Mouse (Mus musculus) limb, embryonic 13.5 days (tissue): ENCODE results near the gene Zfp14. TPM values are rescaled to one million over a fixed set of nuclear protein-coding genes. Genes with fewer than 3 reads are reported as not detected.

ENCODE experiments used
- ATAC-seq: fragments of 200-750 bp; cut with Nextera tagmentation; 2 replicates; pipeline ENCODE4 v1.8.0; 2017; ENCODE audit warnings: low read depth, moderate number of reproducible peaks, moderate TSS enrichment; ENCODE audit not compliant: low FRiP score
- H3K27ac ChIP-seq: fragments of 300-500 bp; sonication (generic); 2 replicates; pipeline ENCODE4 v1.5.1; 2015; ENCODE audit warnings: inconsistent platforms, mild to moderate bottlenecking, moderate library complexity
- H3K27me3 ChIP-seq: fragments of 300-500 bp; sonication (generic); 2 replicates; pipeline ENCODE4 v1.6.1; 2015; ENCODE audit warnings: mild to moderate bottlenecking, inconsistent platforms
- H3K36me3 ChIP-seq: fragments of 300-500 bp; sonication (generic); 2 replicates; pipeline ENCODE4 v1.6.1; 2015; ENCODE audit warnings: inconsistent platforms, mild to moderate bottlenecking, moderate library complexity
- H3K4me1 ChIP-seq: fragments of 300-500 bp; sonication (generic); 2 replicates; pipeline ENCODE4 v1.6.1; 2015; ENCODE audit warnings: inconsistent platforms
- H3K4me2 ChIP-seq: fragments of 300-500 bp; sonication (generic); replicated peaks from 2 replicates; pipeline ENCODE4 v1.6.1; 2015; ENCODE audit warnings: inconsistent platforms, mild to moderate bottlenecking, moderate library complexity
- H3K4me3 ChIP-seq: fragments of 300-500 bp; sonication (generic); 2 replicates; pipeline ENCODE4 v1.5.1; 2015; ENCODE audit warnings: moderate library complexity, mild to moderate bottlenecking, inconsistent platforms
- H3K9ac ChIP-seq: fragments of 300-500 bp; sonication (generic); 2 replicates; pipeline ENCODE4 v1.6.1; 2015; ENCODE audit warnings: mild to moderate bottlenecking, inconsistent platforms
- H3K9me3 ChIP-seq: fragments of 300-500 bp; sonication (generic); 2 replicates; pipeline ENCODE4 v1.6.1; 2016; ENCODE audit warnings: inconsistent platforms
- WGBS: fragments of 180-500 bp; shearing (Covaris S2); methylation state at CpG from one replicate; pipeline ENCODE4 v1.1.7; 2015; 5-methylcytosine and 5-hydroxymethylcytosine counted together
- polyA plus RNA-seq: library from polyadenylated mRNA; unstranded; fragments of >200 nt; fragmentation: Nextera tagmentation; extraction: Ambion mirVana; gene quantifications from 2 replicates; pipeline ENCODE4 v1.2.1, GENCODE M21; 2015

The Zfp14 gene
- polyA plus RNA-seq, 1 experiment from 2014 or later = 6.1 TPM

DNA sequence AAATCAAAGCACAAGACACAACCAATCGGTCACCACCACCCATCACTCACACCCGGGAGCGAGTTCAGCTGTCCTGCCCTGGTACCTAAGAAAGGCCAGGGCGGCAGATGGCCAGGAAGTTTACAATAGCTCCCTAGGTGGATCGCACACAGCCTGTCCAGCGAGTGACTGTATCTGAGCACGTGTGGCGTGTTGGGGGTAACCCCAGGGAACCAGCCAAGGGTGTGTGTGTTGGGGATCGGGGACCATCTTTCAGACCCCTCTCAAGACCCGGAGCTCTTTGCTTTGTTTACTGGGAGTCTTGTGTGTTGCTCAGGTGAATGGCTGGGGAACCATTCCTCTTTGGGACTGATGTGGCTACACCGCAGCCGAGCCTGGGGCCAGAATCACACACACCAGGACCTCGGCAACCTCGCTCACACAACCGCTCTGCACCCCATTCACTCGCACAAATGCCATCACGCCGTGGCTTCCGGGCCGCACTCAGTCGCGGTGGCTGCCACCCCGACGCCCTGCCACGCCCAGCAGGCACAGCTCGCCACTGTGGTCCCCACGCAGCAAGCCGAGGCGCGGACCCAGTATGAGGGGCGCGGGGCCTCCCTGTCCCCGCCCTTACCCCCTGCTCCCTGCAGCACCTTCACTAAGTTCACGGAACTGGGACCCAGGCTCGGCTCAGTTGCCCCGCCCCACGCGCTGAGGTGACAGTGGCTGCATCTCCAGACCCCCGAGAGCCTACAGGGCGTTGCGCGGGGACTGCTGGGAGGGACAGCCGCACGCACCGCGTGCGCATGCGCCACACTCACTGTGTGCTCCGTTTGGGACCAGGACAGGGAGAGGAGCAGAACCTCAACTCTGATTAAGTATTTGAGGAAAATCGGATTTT is 21.2 kb upstream of the Zfp14 start, which contains the start of gene Zfp82:
Gene Zfp82 (minus strand): TSS at position 755 of the 883 bp plus-strand sequence.
- peak within 1 kb of the TSS; percentile 97 for H3K4me2 ChIP-seq
- peaks cover 45% of the 10 kb centered on the region for H3K36me3 ChIP-seq
- 0 out of 2 replicates have a peak, but pooled peaks cover 4% of the 10 kb centered on the region for H3K4me1 ChIP-seq
- ATAC-seq = peak; percentile 86
- peak within 1 kb of the TSS; percentile 83 for H3K9ac ChIP-seq
- WGBS = under 1% methylated on average over 48 of the region's 50 CpGs
- no peaks in the 10 kb centered on the region for H3K27me3 ChIP-seq
- no peaks in the 10 kb centered on the region for H3K9me3 ChIP-seq
- peak within 1 kb of the TSS; percentile 52 for H3K27ac ChIP-seq
- H3K4me3 ChIP-seq = peak within 1 kb of the TSS; percentile 79

DNA sequence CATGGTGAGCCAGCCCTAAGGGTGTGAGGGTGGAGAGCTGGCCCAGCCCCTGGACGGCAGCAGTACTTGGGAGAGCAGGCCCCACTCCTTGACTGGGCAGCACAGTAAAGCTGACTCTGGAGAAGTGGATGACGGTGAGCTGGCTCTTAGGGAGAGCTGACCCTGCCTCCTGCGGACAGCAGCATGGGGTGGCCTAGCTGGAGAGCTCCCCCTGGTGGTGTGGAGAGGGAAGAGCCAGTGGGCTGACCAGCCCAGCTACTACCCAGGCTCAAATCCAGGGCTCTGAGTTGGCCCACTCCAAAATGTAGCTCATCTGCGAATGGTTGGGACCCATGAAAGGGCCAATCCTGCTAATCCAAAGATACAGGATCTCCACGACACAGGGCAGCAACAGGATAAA is 13.4 kb upstream of the Zfp14 start:
- Histone ChIP-seq H3K9ac (no peak overlapping the region), H3K36me3 (peaks cover 69% of the 10 kb centered on the region), H3K27me3 (no peaks in the 10 kb centered on the region), H3K4me1 (no peaks in the 10 kb centered on the region), H3K9me3 (no peaks in the 10 kb centered on the region), H3K4me3 (no peak overlapping the region), H3K4me2 (no peak overlapping the region), H3K27ac (no peak overlapping the region)
- no peak for ATAC-seq
- 80% methylated on average over 5 of the region's 5 CpGs for WGBS

DNA sequence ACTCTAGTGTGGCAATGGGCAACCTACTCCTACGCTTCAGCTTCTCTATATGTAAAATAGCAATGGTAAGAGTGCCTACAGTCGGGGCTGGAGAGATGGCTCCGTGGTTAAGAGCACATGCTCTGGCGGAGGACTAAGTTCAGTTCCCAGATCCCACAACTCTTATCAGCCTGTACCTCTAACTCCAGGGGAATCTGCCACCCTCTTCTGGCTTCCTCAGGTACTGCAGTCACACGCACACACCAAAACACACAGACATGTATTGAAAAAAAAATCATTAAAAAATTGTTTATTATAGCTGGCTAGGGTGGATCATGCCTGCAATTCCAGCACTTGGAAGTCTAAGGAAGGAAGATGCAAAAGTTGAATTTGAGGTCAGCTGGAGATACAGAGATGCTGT is 11.3 kb upstream of the Zfp14 start:
- 85% methylated on average over 5 of the region's 5 CpGs for WGBS
- Histone ChIP-seq H3K36me3 (peaks cover 78% of the 10 kb centered on the region), H3K9ac (no peak overlapping the region), H3K4me3 (no peak overlapping the region), H3K4me2 (no peak overlapping the region), H3K9me3 (no peaks in the 10 kb centered on the region), H3K27me3 (no peaks in the 10 kb centered on the region), H3K4me1 (no peaks in the 10 kb centered on the region), H3K27ac (no peak overlapping the region)
- ATAC-seq = no peak

DNA sequence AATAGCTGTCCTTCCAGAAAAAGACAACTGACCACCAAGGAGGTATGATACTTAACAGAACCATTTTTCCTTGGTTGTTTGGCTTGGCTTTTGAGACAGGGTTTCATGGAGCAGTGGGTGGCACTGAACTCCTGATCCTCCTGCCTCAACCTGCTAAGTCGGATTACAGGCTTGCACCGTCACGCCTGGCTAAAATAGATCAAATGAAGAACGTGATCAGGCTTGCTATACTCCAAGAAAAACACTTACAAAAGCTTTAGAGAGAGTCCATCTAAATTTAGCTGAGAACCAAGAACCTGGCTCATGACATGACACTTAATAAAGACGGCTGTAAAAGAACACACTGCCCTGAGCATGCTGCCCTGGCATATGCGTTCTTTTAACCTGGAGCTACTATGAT is 9.2 kb upstream of the Zfp14 start:
- Histone ChIP-seq H3K36me3 (peaks cover 85% of the 10 kb centered on the region), H3K9me3 (no peaks in the 10 kb centered on the region), H3K4me3 (no peak overlapping the region), H3K27me3 (no peaks in the 10 kb centered on the region), H3K9ac (no peak overlapping the region), H3K4me1 (no peaks in the 10 kb centered on the region), H3K27ac (no peak overlapping the region), H3K4me2 (no peak overlapping the region)
- no peak for ATAC-seq
- 73% methylated on average over 6 of the region's 6 CpGs for WGBS

DNA sequence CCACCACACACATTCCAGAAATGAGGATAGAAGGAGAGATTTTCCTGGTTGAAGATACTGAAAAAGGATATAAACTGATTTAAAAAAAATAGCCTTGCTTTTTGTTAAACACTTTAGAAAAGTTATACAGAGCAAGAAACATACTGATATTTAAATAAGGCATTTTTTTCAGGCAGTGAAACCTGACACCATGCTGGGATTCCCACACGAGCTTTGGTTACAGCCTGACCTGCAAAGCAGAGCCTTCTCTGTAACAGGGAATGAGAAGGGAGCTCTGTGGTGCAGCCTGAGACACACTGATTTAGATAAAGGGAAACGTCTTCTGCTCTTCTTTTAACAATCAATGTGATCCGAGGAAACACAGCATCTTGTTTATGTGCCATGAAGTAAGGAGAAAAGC is 2.4 kb upstream of the Zfp14 start:
- H3K4me2 ChIP-seq = no peak overlapping the region
- peaks cover 34% of the 10 kb centered on the region for H3K36me3 ChIP-seq
- peaks cover 17% of the 10 kb centered on the region for H3K4me1 ChIP-seq
- no peak overlapping the region for H3K4me3 ChIP-seq
- no peak for ATAC-seq
- H3K27me3 ChIP-seq = no peaks in the 10 kb centered on the region
- H3K9me3 ChIP-seq = no peaks in the 10 kb centered on the region
- H3K27ac ChIP-seq = peak overlapping the region; percentile 58; the same call in 1 of the 2 replicates
- H3K9ac ChIP-seq = peak overlapping the region; percentile 50; the same call in 1 of the 2 replicates
- WGBS = 7% methylated on average over 3 of the region's 3 CpGs

DNA sequence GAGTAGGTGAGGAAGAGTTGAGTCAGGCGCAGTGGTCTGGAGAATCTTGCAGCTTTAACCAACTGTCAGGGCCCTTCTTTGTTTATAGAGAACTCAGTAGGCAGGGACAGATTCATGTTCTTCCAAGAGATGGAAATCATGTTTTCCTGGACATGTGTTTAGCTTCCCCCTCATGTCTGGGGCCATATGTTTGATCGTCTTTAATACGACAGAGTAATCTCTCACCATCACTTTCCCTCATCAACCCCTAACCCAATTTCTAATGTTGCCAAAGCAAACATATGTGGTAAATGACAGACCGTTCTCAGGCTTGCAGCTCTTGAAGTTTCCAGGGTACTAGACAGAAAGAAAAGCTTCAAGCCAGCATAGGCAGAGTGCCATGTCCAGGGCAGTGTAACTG is 3.1 kb downstream of the Zfp14 start:
- H3K27ac ChIP-seq = no peak overlapping the region
- peaks cover 11% of the 10 kb centered on the region for H3K4me1 ChIP-seq
- H3K4me2 ChIP-seq = no peak overlapping the region
- H3K9me3 ChIP-seq = no peaks in the 10 kb centered on the region
- WGBS = 93% methylated on average over 4 of the region's 4 CpGs
- H3K9ac ChIP-seq = no peak overlapping the region
- H3K27me3 ChIP-seq = no peaks in the 10 kb centered on the region
- no peak for ATAC-seq
- H3K4me3 ChIP-seq = no peak overlapping the region
- H3K36me3 ChIP-seq = no peaks in the 10 kb centered on the region; the same call in 1 of the 2 replicates

DNA sequence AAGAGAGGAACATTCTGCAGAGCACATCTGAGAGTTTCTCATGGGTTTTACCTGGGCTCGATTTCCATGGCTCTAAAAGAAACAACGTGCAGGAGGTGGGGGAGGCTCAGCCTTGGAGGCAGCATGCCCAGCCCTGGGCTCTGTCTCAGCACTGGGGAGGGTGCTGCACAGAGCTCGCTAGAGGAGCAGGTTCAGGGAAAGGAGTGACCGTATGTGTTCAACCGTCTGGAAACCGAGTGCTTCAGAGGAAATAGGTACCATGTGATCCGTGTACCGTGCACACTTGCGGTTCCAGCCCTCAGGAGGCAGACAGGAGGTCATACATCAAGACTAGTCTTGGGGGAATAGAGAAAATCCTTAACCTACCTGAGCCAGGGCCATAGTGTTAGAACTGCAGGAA is 6.8 kb downstream of the Zfp14 start:
- Histone ChIP-seq H3K36me3 (peaks cover 18% of the 10 kb centered on the region), H3K27ac (no peak overlapping the region), H3K4me3 (no peak overlapping the region), H3K9me3 (no peaks in the 10 kb centered on the region), H3K4me2 (no peak overlapping the region), H3K9ac (peak overlapping the region; percentile 31; the same call in 1 of the 2 replicates), H3K4me1 (no peaks in the 10 kb centered on the region), H3K27me3 (no peaks in the 10 kb centered on the region)
- WGBS = 43% methylated on average over 9 of the region's 9 CpGs
- no peak for ATAC-seq

DNA sequence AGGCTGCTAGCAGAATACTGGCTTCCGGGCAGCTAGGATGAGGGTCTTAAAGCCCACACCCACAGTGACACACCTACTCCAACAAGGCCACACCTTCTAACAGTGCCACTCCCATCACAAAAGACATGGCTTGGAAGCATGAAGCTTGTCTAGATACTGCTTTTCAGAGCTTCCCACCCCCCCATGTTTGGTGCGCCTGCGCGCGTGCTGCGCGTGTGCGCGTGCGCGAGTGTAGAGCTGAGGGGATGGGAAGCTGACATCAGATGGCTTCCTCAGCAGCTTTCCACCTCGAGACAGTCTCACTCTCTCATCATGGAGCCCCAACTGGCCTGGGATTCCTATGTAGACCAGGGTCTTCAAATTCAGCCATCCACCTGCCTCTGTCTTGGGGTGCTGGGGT is 16.8 kb downstream of the Zfp14 start:
- ATAC-seq = no peak
- no peak overlapping the region for H3K4me2 ChIP-seq
- no peak overlapping the region for H3K9ac ChIP-seq
- no peak overlapping the region for H3K27ac ChIP-seq
- no peaks in the 10 kb centered on the region for H3K4me1 ChIP-seq
- H3K27me3 ChIP-seq = no peaks in the 10 kb centered on the region
- H3K4me3 ChIP-seq = no peak overlapping the region
- H3K9me3 ChIP-seq = no peaks in the 10 kb centered on the region
- 93% methylated on average over 12 of the region's 12 CpGs for WGBS
- H3K36me3 ChIP-seq = peaks cover 21% of the 10 kb centered on the region

DNA sequence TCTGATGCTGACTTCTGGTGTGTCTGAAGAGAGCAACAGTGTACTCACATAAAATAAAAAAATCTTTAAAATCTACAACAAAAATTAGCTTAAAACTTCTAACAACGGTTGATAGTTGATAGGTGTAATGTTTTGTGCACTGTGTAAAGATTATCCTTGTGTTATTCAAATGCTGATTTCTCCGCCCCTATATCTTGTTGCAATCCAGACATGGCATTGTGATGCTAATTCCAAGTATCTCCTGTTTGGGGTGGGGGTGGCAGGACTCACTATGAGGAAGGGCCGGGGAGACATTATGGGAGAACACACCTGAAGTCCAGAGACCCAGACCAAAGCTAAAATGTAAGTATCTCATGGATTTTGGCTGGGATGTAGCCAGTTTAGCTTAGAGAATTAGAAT is 19.8 kb downstream of the Zfp14 start:
- Histone ChIP-seq H3K27ac (no peak overlapping the region), H3K4me2 (no peak overlapping the region), H3K27me3 (no peaks in the 10 kb centered on the region), H3K9me3 (no peaks in the 10 kb centered on the region), H3K36me3 (peaks cover 21% of the 10 kb centered on the region), H3K4me1 (peaks cover 1% of the 10 kb centered on the region; the same call in 1 of the 2 replicates), H3K4me3 (no peak overlapping the region), H3K9ac (no peak overlapping the region)
- ATAC-seq = no peak
- WGBS = 85% methylated on average over 3 of the region's 3 CpGs

DNA sequence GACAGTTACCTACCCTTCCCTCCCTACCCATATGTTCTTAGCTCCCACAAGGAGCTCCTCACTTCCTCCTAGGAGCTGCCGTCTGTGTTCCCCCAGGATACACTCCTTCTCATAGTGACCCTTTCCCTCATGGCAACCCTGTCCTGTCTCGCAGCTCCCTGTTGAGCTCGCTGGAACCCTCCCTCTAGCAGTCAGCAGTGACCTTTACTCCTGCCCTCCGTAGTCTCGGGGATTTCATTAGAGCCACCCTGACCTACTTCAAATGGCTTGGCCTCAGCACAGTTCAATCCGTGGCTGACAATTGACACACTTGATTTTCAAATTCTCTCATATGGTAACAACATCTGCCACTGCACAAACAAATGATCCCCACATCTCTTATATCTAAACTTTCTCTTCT is 20.5 kb downstream of the Zfp14 start:
- Histone ChIP-seq H3K27ac (no peak overlapping the region), H3K9ac (no peak overlapping the region), H3K27me3 (no peaks in the 10 kb centered on the region), H3K4me3 (no peak overlapping the region), H3K9me3 (no peaks in the 10 kb centered on the region), H3K36me3 (peaks cover 27% of the 10 kb centered on the region), H3K4me2 (no peak overlapping the region), H3K4me1 (peaks cover 4% of the 10 kb centered on the region; the same call in 1 of the 2 replicates)
- ATAC-seq = no peak
- 39% methylated on average over 6 of the region's 6 CpGs for WGBS

DNA sequence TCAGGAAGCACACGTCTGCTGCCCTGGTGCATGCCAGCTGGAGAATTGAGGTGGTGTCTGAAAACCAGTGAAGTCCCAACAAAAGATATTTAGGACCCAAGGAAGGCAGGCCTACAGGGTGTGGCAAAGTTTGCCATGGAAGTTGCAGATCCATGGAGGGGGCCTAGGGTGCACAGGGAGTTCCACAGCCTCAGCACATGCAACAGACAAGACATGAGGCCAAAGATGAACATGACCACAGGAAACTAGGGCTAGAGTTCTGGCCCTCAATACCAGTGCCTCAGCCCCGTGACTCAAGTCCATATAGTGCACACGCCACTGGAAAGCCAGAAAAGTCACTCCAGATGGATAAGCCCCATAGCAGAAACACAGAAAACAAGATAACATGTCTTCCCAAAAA is 22.6 kb downstream of the Zfp14 start:
- Histone ChIP-seq H3K27ac (no peak overlapping the region), H3K36me3 (peaks cover 46% of the 10 kb centered on the region), H3K4me3 (no peak overlapping the region), H3K9ac (no peak overlapping the region), H3K4me1 (peaks cover 4% of the 10 kb centered on the region; the same call in 1 of the 2 replicates), H3K27me3 (no peaks in the 10 kb centered on the region), H3K9me3 (no peaks in the 10 kb centered on the region), H3K4me2 (no peak overlapping the region)
- ATAC-seq = no peak
- 90% methylated on average over 3 of the region's 3 CpGs for WGBS

DNA sequence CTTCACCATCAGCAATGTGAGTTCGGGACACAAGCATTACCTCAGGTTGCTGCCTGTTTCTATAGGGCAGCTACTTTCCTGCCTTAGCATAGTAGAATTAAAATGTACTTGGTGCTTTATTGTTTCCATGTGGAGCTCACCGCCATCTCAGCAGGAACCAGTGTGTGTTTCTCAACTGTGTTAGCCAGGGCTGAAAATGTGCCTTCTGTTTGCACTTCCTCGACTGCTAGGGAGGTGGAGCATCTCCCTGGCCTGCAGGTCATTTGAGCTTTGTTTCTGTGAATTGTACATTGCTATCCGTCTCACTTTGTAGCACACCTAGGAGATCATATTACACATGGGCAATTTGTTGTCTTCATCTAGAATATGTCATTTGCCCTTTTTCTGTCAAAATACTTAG is 23.8 kb downstream of the Zfp14 start:
- H3K4me3 ChIP-seq = no peak overlapping the region
- H3K36me3 ChIP-seq = peaks cover 59% of the 10 kb centered on the region
- H3K27me3 ChIP-seq = no peaks in the 10 kb centered on the region
- no peak overlapping the region for H3K27ac ChIP-seq
- no peak overlapping the region for H3K4me2 ChIP-seq
- peaks cover 4% of the 10 kb centered on the region; the same call in 1 of the 2 replicates for H3K4me1 ChIP-seq
- no peak for ATAC-seq
- 37% methylated on average over 4 of the region's 4 CpGs for WGBS
- H3K9me3 ChIP-seq = no peaks in the 10 kb centered on the region
- no peak overlapping the region for H3K9ac ChIP-seq
